Mouse (Mus musculus) C3H10T1/2 (cell line): Measurements from ENCODE around the gene Trim29. TPM values are rescaled to one million over a fixed set of nuclear protein-coding genes. Genes with fewer than 3 reads are reported as not detected.

ENCODE experiments used
- polyA plus RNA-seq, 2 experiments: library from polyadenylated mRNA; unstranded; fragments of >200 nt; fragmentation: generic; extraction: Trizol; gene quantifications; one replicate each; pipeline ENCODE4 v1.2.1; 2012; ENCODE audit warnings: missing spikeins in 2 of 2

The Trim29 gene
- not detected for polyA plus RNA-seq

DNA sequence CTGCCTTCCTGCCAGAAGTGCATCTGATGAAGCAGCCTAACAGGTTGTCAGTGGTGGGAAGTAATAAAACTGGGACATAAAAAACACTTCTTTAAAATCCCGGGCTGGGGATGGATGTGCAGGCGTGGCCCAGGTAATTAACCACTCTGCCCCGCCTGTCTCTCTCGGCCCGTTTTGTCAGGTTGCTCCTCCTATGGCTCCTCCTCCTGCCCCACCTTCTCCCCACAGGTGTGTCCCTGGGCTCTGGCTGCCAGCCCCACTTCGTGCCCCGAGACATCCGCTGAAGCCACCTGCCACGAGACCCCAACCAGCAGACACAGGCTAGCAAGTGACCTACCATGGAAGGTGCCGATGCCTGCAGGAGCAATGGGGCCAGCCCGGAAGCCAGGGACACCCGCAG lies at the start of gene Trim29:
TSS of gene Trim29 (plus strand) at position 311 of the 400 bp plus-strand sequence.

Other genes starting within 250 kb of the Trim29 start
- gene Arhgef12, start 203.6 kb upstream of the Trim29 start, polyA plus RNA-seq = 10 to 100 TPM in 1 of 2 experiments, 1 to 10 TPM in 1; 1.1 to 11.1 TPM
- not detected for gene Tmem136, start 194.3 kb upstream of the Trim29 start, polyA plus RNA-seq
- gene Pou2f3, start 100.5 kb upstream of the Trim29 start, polyA plus RNA-seq = under 1 TPM; 0.01 to 0.59 TPM
- 100 to 1,000 TPM; 155 to 175 TPM for gene Oaf, start 70.9 kb upstream of the Trim29 start, polyA plus RNA-seq